Mouse (Mus musculus) forebrain, postnatal 0 days (tissue): ENCODE measurements around the gene Pdgfra. TPM values are rescaled to one million over a fixed set of nuclear protein-coding genes. Genes with fewer than 3 reads are reported as not detected.

Experiments
- ATAC-seq: fragments of 200-750 bp; cut with Nextera tagmentation; 2 replicates; pipeline ENCODE4 v1.8.0; 2017; ENCODE audit warnings: mild to moderate bottlenecking, moderate library complexity
- DNase-seq: peaks from one replicate; pipeline ENCODE4 v3.0.0-alpha.2; 2015
- H3K27ac ChIP-seq: fragments of 300-500 bp; sonication (generic); 2 replicates; pipeline ENCODE4 v1.5.1; 2014; ENCODE audit warnings: low read depth, mild to moderate bottlenecking, antibody characterized with exemption, low read length, moderate library complexity, mixed read lengths
- H3K27me3 ChIP-seq: fragments of 300-500 bp; sonication (generic); 2 replicates; pipeline ENCODE4 v1.6.1; 2014; ENCODE audit warnings: mild to moderate bottlenecking, low read length, mixed read lengths; ENCODE audit not compliant: insufficient read depth
- H3K36me3 ChIP-seq: fragments of 300-500 bp; sonication (generic); 2 replicates; pipeline ENCODE4 v1.6.1; 2014; ENCODE audit warnings: mild to moderate bottlenecking, moderate library complexity; ENCODE audit not compliant: insufficient read depth
- H3K4me1 ChIP-seq: fragments of 300-500 bp; sonication (generic); 2 replicates; pipeline ENCODE4 v1.6.1; 2014; ENCODE audit warnings: antibody characterized with exemption; ENCODE audit not compliant: insufficient read depth
- H3K4me2 ChIP-seq: fragments of 300-500 bp; sonication (generic); 2 replicates; pipeline ENCODE4 v1.6.1; 2014; ENCODE audit warnings: low read depth, mild to moderate bottlenecking, moderate library complexity
- H3K4me3 ChIP-seq: fragments of 300-500 bp; sonication (generic); 2 replicates; pipeline ENCODE4 v1.5.1; 2014; ENCODE audit warnings: low read depth, low read length, mixed read lengths
- H3K9ac ChIP-seq: fragments of 300-500 bp; sonication (generic); 2 replicates; pipeline ENCODE4 v1.6.1; 2014; ENCODE audit warnings: mild to moderate bottlenecking
- H3K9me3 ChIP-seq: fragments of 300-500 bp; sonication (generic); 2 replicates; pipeline ENCODE4 v1.6.1; 2016; ENCODE audit warnings: low read length
- CTCF ChIP-seq: sonication (generic); IDR thresholded peaks from 2 replicates; pipeline ENCODE4 v1.5.1; 2016; ENCODE audit warnings: antibody characterized with exemption, control low read depth, low read depth
- WGBS: fragments of 180-500 bp; shearing (Covaris S2); extraction: QIAGEN DNeasy Blood & Tissue Kit; methylation state at CpG from one replicate; pipeline ENCODE4 v1.1.7; 2014; 5-methylcytosine and 5-hydroxymethylcytosine counted together
- polyA plus RNA-seq: library from polyadenylated mRNA; unstranded; fragments of >200 nt; fragmentation: Nextera tagmentation; extraction: Ambion mirVana; gene quantifications from 2 replicates; pipeline ENCODE4 v1.2.1, GENCODE M21; 2015
- total RNA-seq: library from RNA; depleted of rRNA; stranded (reverse); fragments of >200 nt; gene quantifications from 2 replicates; pipeline ENCODE4 v1.2.3, GENCODE M21; 2014

Pdgfra gene
- total and polyA plus RNA-seq, 2 experiments from 2014 or later = 14.0 to 49.9 TPM

- no peak overlapping the region for H3K27ac ChIP-seq
- peak; percentile 83 for TF ChIP-seq CTCF
- H3K4me2 ChIP-seq = peak overlapping the region; percentile 86
- H3K9me3 ChIP-seq = no peaks in the 10 kb centered on the region
- peaks cover 38% of the 10 kb centered on the region for H3K27me3 ChIP-seq
- H3K4me1 ChIP-seq = peaks cover 20% of the 10 kb centered on the region
- peak overlapping the region; percentile 47 for H3K9ac ChIP-seq
- under 1% methylated on average over 51 of the region's 52 CpGs for WGBS
- H3K4me3 ChIP-seq = peak overlapping the region; percentile 39
- DNase-seq (peak; percentile 88), ATAC-seq (peak; percentile 84)
- no peaks in the 10 kb centered on the region for H3K36me3 ChIP-seq
Measured at GRCm38 (mm10) chr5:75155741-75156553, 3.9 kb downstream of the Pdgfra start.

DNA sequence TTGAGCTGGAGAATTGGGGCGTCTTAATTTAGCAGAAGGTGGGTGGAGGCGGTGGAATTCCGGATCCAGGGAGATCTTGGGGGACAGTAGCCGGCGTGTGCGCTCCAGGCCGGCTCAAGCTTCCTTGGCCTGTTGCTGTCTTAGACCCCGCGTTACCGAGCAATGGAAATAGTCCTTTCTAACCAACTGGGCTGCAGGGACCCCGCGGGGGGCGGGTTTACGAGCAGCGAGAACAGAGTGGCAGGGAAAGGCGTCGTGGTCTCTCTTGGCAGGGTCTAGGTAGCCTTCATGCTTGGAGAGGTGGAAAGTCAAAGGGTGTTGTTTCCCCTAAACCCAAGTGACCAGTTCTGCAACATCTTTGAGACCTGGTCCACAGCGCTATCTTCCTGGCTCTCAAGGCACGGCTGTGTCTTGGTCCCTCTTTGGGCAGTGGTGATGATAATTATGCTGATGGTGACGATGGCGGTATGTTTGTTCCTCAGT is 4.5 kb downstream of the Pdgfra start:
- peaks cover 33% of the 10 kb centered on the region for H3K27me3 ChIP-seq
- no peaks in the 10 kb centered on the region for H3K9me3 ChIP-seq
- TF ChIP-seq CTCF = no peak
- peaks cover 20% of the 10 kb centered on the region for H3K4me1 ChIP-seq
- no peaks in the 10 kb centered on the region for H3K36me3 ChIP-seq
- H3K27ac ChIP-seq = no peak overlapping the region
- peak overlapping the region; percentile 47 for H3K9ac ChIP-seq
- 1% methylated on average over 21 of the region's 21 CpGs for WGBS
- peak overlapping the region; percentile 86 for H3K4me2 ChIP-seq
- DNase-seq (no peak), ATAC-seq (peak; percentile 32)
- H3K4me3 ChIP-seq = peak overlapping the region; percentile 39

- H3K27ac ChIP-seq = no peak overlapping the region
- no peaks in the 10 kb centered on the region for H3K36me3 ChIP-seq
- peaks cover 20% of the 10 kb centered on the region for H3K4me1 ChIP-seq
- no peaks in the 10 kb centered on the region for H3K9me3 ChIP-seq
- peak overlapping the region; percentile 39 for H3K4me3 ChIP-seq
- 0% methylated on average over 3 of the region's 3 CpGs for WGBS
- ATAC-seq (peak; percentile 42), DNase-seq (peak; percentile 89)
- peak; percentile 91 for TF ChIP-seq CTCF
- peaks cover 30% of the 10 kb centered on the region for H3K27me3 ChIP-seq
- H3K4me2 ChIP-seq = peak overlapping the region; percentile 86
- no peak overlapping the region for H3K9ac ChIP-seq
Measured at GRCm38 (mm10) chr5:75157038-75157437, 4.9 kb downstream of the Pdgfra start.

DNA sequence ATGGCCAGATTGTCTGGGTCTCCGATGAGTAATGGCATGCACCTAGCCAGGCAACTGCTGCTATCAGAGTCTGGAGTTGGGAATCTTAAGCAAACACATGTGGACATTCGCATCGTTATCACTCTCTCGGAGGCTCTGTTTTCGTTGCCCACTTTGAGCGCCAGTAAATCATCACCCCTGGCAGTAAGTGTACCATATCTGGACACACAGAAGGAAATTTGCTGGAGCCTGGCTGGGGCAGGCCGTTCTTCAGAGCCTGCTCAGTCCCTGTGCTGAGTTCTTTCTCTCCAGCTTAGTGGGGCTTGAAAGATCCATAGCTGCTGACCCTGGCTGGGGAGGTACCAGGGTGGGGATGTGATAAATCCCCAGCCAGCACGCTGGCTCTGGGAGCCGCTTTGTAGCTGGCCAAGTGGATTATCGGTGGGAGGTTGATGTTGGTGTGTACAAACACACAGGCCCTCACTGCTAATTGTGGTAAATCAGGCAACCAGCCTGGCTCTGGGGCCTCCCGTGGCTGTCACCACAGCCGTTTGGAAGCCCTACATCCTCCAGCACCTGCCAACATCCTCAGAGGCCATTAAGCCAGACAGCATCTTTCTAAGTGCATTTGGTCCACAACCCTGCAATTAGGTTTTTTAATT is 8.6 kb downstream of the Pdgfra start:
- peaks cover 8% of the 10 kb centered on the region for H3K4me1 ChIP-seq
- WGBS = 40% methylated on average over 12 of the region's 12 CpGs
- H3K9ac ChIP-seq = no peak overlapping the region
- ATAC-seq (no peak), DNase-seq (no peak)
- H3K9me3 ChIP-seq = no peaks in the 10 kb centered on the region
- no peak overlapping the region for H3K27ac ChIP-seq
- H3K4me3 ChIP-seq = no peak overlapping the region
- no peaks in the 10 kb centered on the region for H3K36me3 ChIP-seq
- no peak overlapping the region for H3K4me2 ChIP-seq
- H3K27me3 ChIP-seq = peaks cover 3% of the 10 kb centered on the region
- TF ChIP-seq CTCF = no peak

DNA sequence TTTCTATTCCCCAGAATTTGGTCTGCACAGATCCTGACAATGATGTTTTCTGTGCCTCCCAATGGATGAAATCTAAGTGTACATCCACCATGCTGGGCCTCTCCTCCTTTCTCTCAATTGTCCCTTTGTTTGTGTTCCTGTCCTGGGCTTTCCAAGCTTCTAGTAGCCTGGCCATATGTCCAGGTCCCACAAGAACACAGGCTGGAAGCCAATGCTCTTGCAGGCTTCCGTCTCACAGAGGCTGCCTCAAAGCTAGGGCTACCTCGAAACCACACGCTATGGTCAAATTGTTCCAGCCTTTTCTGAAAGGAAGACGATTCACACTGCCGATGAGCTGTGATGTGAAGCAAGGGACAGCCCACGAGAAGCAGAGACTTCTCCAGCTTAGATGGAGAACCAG is 9.5 kb downstream of the Pdgfra start:
- no peak overlapping the region for H3K4me2 ChIP-seq
- H3K4me1 ChIP-seq = peaks cover 3% of the 10 kb centered on the region
- 82% methylated on average over 6 of the region's 6 CpGs for WGBS
- H3K27ac ChIP-seq = no peak overlapping the region
- H3K9ac ChIP-seq = no peak overlapping the region
- no peaks in the 10 kb centered on the region for H3K36me3 ChIP-seq
- H3K9me3 ChIP-seq = no peaks in the 10 kb centered on the region
- no peak for TF ChIP-seq CTCF
- ATAC-seq (no peak), DNase-seq (no peak)
- H3K4me3 ChIP-seq = no peak overlapping the region
- no peaks in the 10 kb centered on the region for H3K27me3 ChIP-seq

- WGBS = 68% methylated on average over 23 of the region's 23 CpGs
- H3K9me3 ChIP-seq = no peaks in the 10 kb centered on the region
- no peaks in the 10 kb centered on the region for H3K4me1 ChIP-seq
- H3K27me3 ChIP-seq = no peaks in the 10 kb centered on the region
- H3K4me2 ChIP-seq = no peak overlapping the region
- DNase-seq = no peak
- no peak for TF ChIP-seq CTCF
- no peak overlapping the region for H3K27ac ChIP-seq
- peak; percentile 65 for ATAC-seq
- no peak overlapping the region for H3K9ac ChIP-seq
- H3K4me3 ChIP-seq = no peak overlapping the region
- no peaks in the 10 kb centered on the region for H3K36me3 ChIP-seq
Measured at GRCm38 (mm10) chr5:75163289-75163951, 11.3 kb downstream of the Pdgfra start.
